Mouse (Mus musculus) ES-Bruce4 (cell line): ENCODE measurements around the gene Ankrd13b.

ENCODE experiments used
- EP300 ChIP-seq: IDR thresholded peaks from 2 replicates; pipeline ENCODE4 v1.6.1; 2011; ENCODE audit warnings: low read depth, low read length; ENCODE audit not compliant: insufficient read depth
- POLR2A ChIP-seq: IDR thresholded peaks from one replicate; pipeline ENCODE4 v1.8.1; 2011; ENCODE audit warnings: low read length; ENCODE audit not compliant: insufficient read depth

GRCm38 (mm10) chr11:77463101-77463445, 26.4 kb downstream of the Ankrd13b start:
- TF ChIP-seq POLR2A (no peak), EP300 (no peak)
